Mouse (Mus musculus) spleen, adult 2 months (tissue): ENCODE results near the gene Tctn3. TPM values are rescaled to one million over a fixed set of nuclear protein-coding genes. Genes with fewer than 3 reads are reported as not detected.
"Not testable (repeated sequence)": the region's sequence is repeated elsewhere in the genome, so short reads cannot be mapped to it uniquely, and the experiment has no call there.

Experiments
- DNase-seq, 2 experiments: peaks; one replicate each; pipeline versions ENCODE4 v3.0.0 to v3.0.0-alpha.2; 2012 to 2021; ENCODE audit warnings: low spot score in 2 of 2, low read depth in 1 of 2
- H3K27ac ChIP-seq: fragments of 200-500 bp; 2 replicates; pipeline ENCODE4 v1.5.1; 2012; ENCODE audit warnings: low read length, inconsistent platforms; ENCODE audit not compliant: insufficient read depth
- H3K27me3 ChIP-seq: fragments of 200-500 bp; 2 replicates; pipeline ENCODE4 v1.6.1; 2012; ENCODE audit warnings: mild to moderate bottlenecking, moderate library complexity, low read length, inconsistent platforms; ENCODE audit not compliant: control insufficient read depth, insufficient read depth
- H3K36me3 ChIP-seq: fragments of 200-500 bp; 2 replicates; pipeline ENCODE4 v1.6.1; 2012; ENCODE audit warnings: mild to moderate bottlenecking, low read length, inconsistent platforms; ENCODE audit not compliant: control insufficient read depth, insufficient read depth
- H3K4me1 ChIP-seq: fragments of 200-500 bp; 2 replicates; pipeline ENCODE4 v1.6.1; 2011; ENCODE audit warnings: inconsistent platforms; ENCODE audit not compliant: control insufficient read depth, insufficient read depth, insufficient read length
- H3K4me3 ChIP-seq: fragments of 200-500 bp; 2 replicates; pipeline ENCODE4 v1.5.1; 2011; ENCODE audit warnings: mild to moderate bottlenecking, inconsistent platforms; ENCODE audit not compliant: insufficient read depth, insufficient read length; ENCODE audit errors: extremely low read depth
- CTCF ChIP-seq: fragments of 200-500 bp; IDR thresholded peaks from 2 replicates; pipeline ENCODE4 v1.5.1; 2011; ENCODE audit warnings: mild to moderate bottlenecking, inconsistent platforms; ENCODE audit not compliant: insufficient read depth, insufficient read length, insufficient replicate concordance; ENCODE audit errors: extremely low read depth
- POLR2A ChIP-seq: fragments of 200-500 bp; IDR thresholded peaks from 2 replicates; pipeline ENCODE4 v1.6.1; 2011; ENCODE audit warnings: low read depth, low read length, inconsistent platforms
- WGBS: fragments of 180-500 bp; shearing (Covaris S2); methylation state at CpG from one replicate; pipeline ENCODE4 v1.1.7; 2018; 5-methylcytosine and 5-hydroxymethylcytosine counted together
- polyA plus RNA-seq: library from polyadenylated mRNA; depleted of rRNA; stranded (reverse); fragments of >200 nt; gene quantifications from 2 replicates; pipeline ENCODE4 v1.2.3, GENCODE M21; 2012

Gene Tctn3
- polyA plus RNA-seq, 1 experiment: 4.4 TPM

GRCm38 (mm10) chr19:40630096-40630495 is 18.1 kb upstream of the Tctn3 start:
- TF ChIP-seq CTCF: no peak
- TF ChIP-seq POLR2A: no peak
- WGBS: 70% methylated on average over 3 of the region's 3 CpGs
- H3K36me3 ChIP-seq: no peaks in the 10 kb centered on the region
- no peak overlapping the region for H3K4me3 ChIP-seq
- H3K27me3 ChIP-seq: no peaks in the 10 kb centered on the region
- H3K27ac ChIP-seq: 0 out of 2 replicates have a peak overlapping the region, but pooled peaks have one; percentile 20
- no peak for DNase-seq
- H3K4me1 ChIP-seq: 0 out of 2 replicates have a peak, but pooled peaks cover 2% of the 10 kb centered on the region

GRCm38 (mm10) chr19:40628950-40629349 is 16.9 kb upstream of the Tctn3 start:
- no peak for DNase-seq
- Histone ChIP-seq H3K27ac (no peak overlapping the region), H3K4me3 (no peak overlapping the region), H3K4me1 (0 out of 2 replicates have a peak, but pooled peaks cover 2% of the 10 kb centered on the region), H3K27me3 (no peaks in the 10 kb centered on the region), H3K36me3 (no peaks in the 10 kb centered on the region)
- no peak for TF ChIP-seq CTCF
- TF ChIP-seq POLR2A: no peak

- DNase-seq: no peak
- no peak overlapping the region for H3K27ac ChIP-seq
- H3K4me1 ChIP-seq: no peaks in the 10 kb centered on the region
- H3K36me3 ChIP-seq: no peaks in the 10 kb centered on the region
- H3K27me3 ChIP-seq: no peaks in the 10 kb centered on the region
- H3K4me3 ChIP-seq: no peak overlapping the region
- 75% methylated on average over 12 of the region's 12 CpGs for WGBS
- TF ChIP-seq POLR2A: no peak
- no peak for TF ChIP-seq CTCF
Measured at GRCm38 (mm10) chr19:40625935-40626334, 13.9 kb upstream of the Tctn3 start.

GRCm38 (mm10) chr19:40621616-40622015 is 9.6 kb upstream of the Tctn3 start:
- WGBS: 93% methylated on average over 11 of the region's 26 CpGs

GRCm38 (mm10) chr19:40616021-40616420 is 4.0 kb upstream of the Tctn3 start:
- Histone ChIP-seq H3K36me3 (no peaks in the 10 kb centered on the region), H3K27ac (peak overlapping the region; percentile 20; the same call in 1 of the 2 replicates), H3K27me3 (no peaks in the 10 kb centered on the region), H3K4me3 (no peak overlapping the region), H3K4me1 (peaks cover 4% of the 10 kb centered on the region; the same call in 1 of the 2 replicates)
- no peak for TF ChIP-seq CTCF
- no peak for TF ChIP-seq POLR2A
- 21% methylated on average over 7 of the region's 7 CpGs for WGBS
- DNase-seq: peak; percentile 40 to 73

More at GRCm38 (mm10) chr19:40621616-40622015, 9.6 kb upstream of the Tctn3 start:
- H3K27ac ChIP-seq, H3K4me1 ChIP-seq, H3K36me3 ChIP-seq, H3K27me3 ChIP-seq, H3K4me3 ChIP-seq, DNase-seq: not testable (repeated sequence)

GRCm38 (mm10) chr19:40614811-40615210 is 2.8 kb upstream of the Tctn3 start:
- no peak overlapping the region for H3K27ac ChIP-seq
- no peak overlapping the region for H3K4me3 ChIP-seq
- DNase-seq: no peak
- WGBS: 88% methylated on average over 7 of the region's 7 CpGs
- H3K27me3 ChIP-seq: no peaks in the 10 kb centered on the region
- no peaks in the 10 kb centered on the region for H3K36me3 ChIP-seq
- H3K4me1 ChIP-seq: peaks cover 4% of the 10 kb centered on the region; the same call in 1 of the 2 replicates
- TF ChIP-seq CTCF (no peak), POLR2A (no peak)

GRCm38 (mm10) chr19:40607676-40608075 is 4.4 kb downstream of the Tctn3 start:
- no peak for DNase-seq
- no peak for TF ChIP-seq POLR2A
- TF ChIP-seq CTCF: no peak
- WGBS: 90% methylated on average over 6 of the region's 6 CpGs
- Histone ChIP-seq H3K36me3 (peaks cover 10% of the 10 kb centered on the region), H3K27me3 (no peaks in the 10 kb centered on the region), H3K4me1 (no peaks in the 10 kb centered on the region), H3K27ac (no peak overlapping the region), H3K4me3 (no peak overlapping the region)
